Mouse (Mus musculus) retina, embryonic 14.5 days (tissue): ENCODE results near the gene Nr5a2.

Source experiments
- DNase-seq: peaks from one replicate; pipeline ENCODE4 v3.0.0-alpha.2; 2015; ENCODE audit warnings: low spot score

The Nr5a2 gene

GRCm38 (mm10) chr1:136948511-136949275, 11.6 kb downstream of the Nr5a2 start:
- DNase-seq, result peak; percentile 74

- DNase-seq, result no peak
These were observed 12.2 kb downstream of the Nr5a2 start for GRCm38 (mm10) chr1:136948127-136948422.

- no peak for DNase-seq
These were observed 12.7 kb downstream of the Nr5a2 start for GRCm38 (mm10) chr1:136947394-136948126.

- DNase-seq, result no peak
These were observed 13.3 kb downstream of the Nr5a2 start for GRCm38 (mm10) chr1:136946806-136947393.

- no peak for DNase-seq
These were observed 13.8 kb downstream of the Nr5a2 start for GRCm38 (mm10) chr1:136946404-136946803.

- DNase-seq, result no peak
These were observed 14.4 kb downstream of the Nr5a2 start for GRCm38 (mm10) chr1:136945876-136946275.

DNA sequence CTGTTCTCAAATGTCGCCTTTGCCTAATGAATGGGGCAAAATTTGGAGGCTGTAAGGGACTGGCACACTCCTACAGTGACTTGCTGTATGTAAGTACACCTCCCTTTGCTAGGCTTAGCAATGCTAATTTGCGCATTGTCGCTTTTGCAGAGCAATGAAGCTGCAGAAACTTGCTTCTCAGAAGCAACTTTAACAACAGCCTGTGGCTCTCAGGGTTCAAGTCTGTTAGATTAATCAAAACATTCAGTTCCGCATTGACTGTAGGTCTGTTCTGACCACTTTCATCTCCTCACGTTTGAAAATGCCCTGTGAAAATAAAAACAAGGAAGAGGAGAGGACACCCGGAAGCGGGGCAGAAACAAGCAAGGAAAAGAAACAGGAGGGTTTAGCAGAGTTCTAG, 14.8 kb downstream of the Nr5a2 start:
- DNase-seq, result no peak

- no peak for DNase-seq
These were observed 19.6 kb downstream of the Nr5a2 start for GRCm38 (mm10) chr1:136940603-136941002.

DNA sequence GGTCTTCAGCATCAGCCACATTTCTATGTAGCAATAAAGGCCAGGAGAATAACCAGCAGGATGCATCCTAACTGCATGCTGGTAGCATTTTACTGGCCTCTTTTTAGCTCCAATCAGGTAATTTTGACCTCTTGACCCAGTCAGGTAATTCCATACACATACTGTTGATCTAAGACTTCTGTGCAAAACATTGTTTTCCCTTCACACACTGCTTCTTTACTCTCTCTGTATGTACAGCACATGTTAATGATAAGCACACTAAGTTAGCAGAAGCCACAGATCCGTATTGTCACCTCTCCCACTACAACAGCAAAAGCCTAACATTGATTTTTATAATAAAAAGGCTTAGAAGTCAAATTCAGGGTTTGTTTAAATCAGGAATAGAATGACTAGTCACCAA, 21.0 kb downstream of the Nr5a2 start:
- no peak for DNase-seq

- no peak for DNase-seq
These were observed 24.3 kb downstream of the Nr5a2 start for GRCm38 (mm10) chr1:136935960-136936324.

GRCm38 (mm10) chr1:136935316-136935959, 24.8 kb downstream of the Nr5a2 start:
- DNase-seq, result no peak

- no peak for DNase-seq
These were observed 26.2 kb downstream of the Nr5a2 start for GRCm38 (mm10) chr1:136934051-136934450.

- DNase-seq, result no peak
These were observed 29.2 kb downstream of the Nr5a2 start for GRCm38 (mm10) chr1:136931026-136931425.

DNA sequence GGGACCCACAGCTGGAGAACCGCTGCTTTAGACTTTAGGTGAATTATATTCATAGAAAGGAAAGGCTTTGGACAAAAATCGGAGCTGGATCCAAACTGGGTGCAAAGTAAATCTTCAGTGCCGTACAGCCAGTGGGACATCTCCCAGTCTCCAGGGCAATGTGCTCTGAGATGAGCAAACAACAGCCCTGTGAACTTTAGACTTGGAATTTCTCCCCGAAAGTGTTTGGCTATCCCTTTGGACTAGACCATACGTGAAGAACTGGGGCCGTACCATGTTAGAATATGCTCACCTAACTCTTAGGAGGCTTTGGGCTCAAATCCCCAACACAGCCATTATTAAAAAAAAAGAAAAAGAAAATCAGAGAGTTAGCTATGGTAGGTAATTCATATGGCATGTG, 30.5 kb downstream of the Nr5a2 start:
- no peak for DNase-seq

DNA sequence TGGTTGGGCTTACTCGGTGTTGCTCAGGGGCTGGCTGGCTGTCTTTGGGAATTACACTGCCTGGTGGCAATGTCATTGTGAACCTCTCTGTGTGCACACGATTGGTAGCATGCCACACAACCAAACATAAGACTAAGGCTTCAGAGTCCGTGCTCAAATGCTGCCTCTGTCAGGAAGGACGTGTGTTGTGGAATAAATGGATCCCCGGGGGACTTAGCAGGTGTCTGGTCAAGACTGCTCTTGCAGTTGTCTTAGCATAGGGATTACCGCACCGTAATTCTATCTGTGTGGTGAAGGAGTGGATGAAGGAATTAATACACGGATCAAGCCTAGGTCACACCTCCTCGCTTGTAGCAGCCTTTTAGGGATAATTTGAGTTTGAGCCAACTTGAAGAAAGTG, 32.8 kb downstream of the Nr5a2 start:
- no peak for DNase-seq

- DNase-seq, result peak; percentile 49
These were observed 34.2 kb downstream of the Nr5a2 start for GRCm38 (mm10) chr1:136926026-136926425.

DNA sequence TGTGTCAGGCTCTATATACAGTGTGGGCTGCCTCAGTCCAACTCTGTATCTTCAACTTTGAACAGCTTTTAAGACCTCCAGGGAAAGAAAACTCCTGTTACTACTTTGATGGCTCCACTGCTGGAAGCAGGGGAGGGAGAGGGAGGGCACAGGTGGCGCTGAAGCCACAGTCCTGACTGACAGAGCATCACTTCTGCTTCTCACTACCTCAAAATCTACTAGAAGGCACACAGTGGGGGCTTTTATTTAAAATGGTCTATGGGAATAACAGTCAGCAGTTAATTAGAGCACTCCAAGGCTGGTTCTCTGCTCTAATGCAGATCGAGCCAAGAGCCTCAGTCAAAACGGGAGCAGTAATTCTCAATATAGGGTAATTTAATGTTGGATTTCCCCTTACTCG, 40.2 kb downstream of the Nr5a2 start:
- no peak for DNase-seq

- no peak for DNase-seq
These were observed 41.5 kb downstream of the Nr5a2 start for GRCm38 (mm10) chr1:136918791-136919190.

DNA sequence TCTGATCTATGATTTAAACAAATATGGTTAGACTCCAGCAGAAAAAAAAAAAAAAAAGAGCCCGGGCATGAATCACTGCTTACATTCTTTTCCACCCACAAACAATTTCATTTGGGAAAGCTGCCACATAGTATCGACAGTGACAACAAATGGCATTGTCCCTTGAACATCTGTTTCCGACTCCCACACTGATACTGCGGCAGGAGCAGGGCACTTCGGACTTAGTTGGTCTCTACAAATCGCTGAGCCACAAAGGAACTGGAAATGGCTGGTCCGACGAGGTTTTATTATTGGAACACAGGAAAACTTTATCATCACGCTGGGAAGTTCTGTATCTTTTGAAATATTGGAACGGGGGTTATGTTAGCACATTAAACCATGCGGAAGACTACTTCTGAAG, 44.8 kb downstream of the Nr5a2 start:
- DNase-seq, result no peak

DNA sequence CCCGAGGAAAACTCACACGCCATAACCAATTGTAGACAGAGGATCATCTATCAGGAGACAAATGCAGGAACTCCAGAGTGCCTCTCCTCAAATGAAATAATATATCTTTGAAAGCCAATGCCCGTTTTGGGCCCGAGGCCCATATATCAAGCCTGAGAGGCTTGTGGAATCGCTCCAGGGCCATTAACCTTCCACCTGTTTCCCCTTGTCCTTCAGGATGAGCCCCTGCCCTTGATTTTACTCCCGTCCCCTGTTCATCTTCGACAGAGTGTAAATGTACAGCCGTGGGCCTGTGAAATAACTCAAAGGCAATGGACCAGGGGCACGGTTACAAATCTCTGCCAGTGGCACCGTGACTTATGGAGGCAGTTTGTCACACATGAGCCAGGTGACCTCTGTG, 48.3 kb downstream of the Nr5a2 start:
- DNase-seq, result no peak

- DNase-seq, result no peak
These were observed 48.7 kb downstream of the Nr5a2 start for GRCm38 (mm10) chr1:136911594-136911860.

- no peak for DNase-seq
These were observed 49.3 kb downstream of the Nr5a2 start for GRCm38 (mm10) chr1:136910741-136911593.
